Mouse (Mus musculus) CH12.LX (cell line): ENCODE measurements around the gene Olfr1322.

ENCODE experiments used
- MXI1 ChIP-seq: IDR thresholded peaks from 2 replicates; pipeline ENCODE4 v1.6.1; 2011; ENCODE audit warnings: mild to moderate bottlenecking, low read depth, low read length, improper control_type of control experiment
- POLR2A ChIP-seq: IDR thresholded peaks from 2 replicates; pipeline ENCODE4 v1.6.1; 2011; ENCODE audit warnings: low read depth, mild to moderate bottlenecking, improper control_type of control experiment, low read length
- RAD21 ChIP-seq: IDR thresholded peaks from 2 replicates; pipeline ENCODE4 v1.6.1; 2011; ENCODE audit warnings: low read depth, mild to moderate bottlenecking, low read length, improper control_type of control experiment, moderate library complexity

GRCm38 (mm10) chrX:49877651-49878349 lies 13.5 kb downstream of the Olfr1322 start:
- TF ChIP-seq POLR2A (no peak), RAD21 (no peak), MXI1 (no peak)
